Mouse (Mus musculus) spleen, adult 2 months (tissue): ENCODE results near the gene Gm10912. TPM values are rescaled to one million over a fixed set of nuclear protein-coding genes. Genes with fewer than 3 reads are reported as not detected.
"Not testable (repeated sequence)": the region's sequence is repeated elsewhere in the genome, so short reads cannot be mapped to it uniquely, and the experiment has no call there.

Source experiments
- DNase-seq, 2 experiments: peaks; one replicate each; pipeline versions ENCODE4 v3.0.0 to v3.0.0-alpha.2; 2012 to 2021; ENCODE audit warnings: low spot score in 2 of 2, low read depth in 1 of 2
- H3K27ac ChIP-seq: fragments of 200-500 bp; 2 replicates; pipeline ENCODE4 v1.5.1; 2012; ENCODE audit warnings: low read length, inconsistent platforms; ENCODE audit not compliant: insufficient read depth
- H3K27me3 ChIP-seq: fragments of 200-500 bp; 2 replicates; pipeline ENCODE4 v1.6.1; 2012; ENCODE audit warnings: mild to moderate bottlenecking, moderate library complexity, low read length, inconsistent platforms; ENCODE audit not compliant: control insufficient read depth, insufficient read depth
- H3K36me3 ChIP-seq: fragments of 200-500 bp; 2 replicates; pipeline ENCODE4 v1.6.1; 2012; ENCODE audit warnings: mild to moderate bottlenecking, low read length, inconsistent platforms; ENCODE audit not compliant: control insufficient read depth, insufficient read depth
- H3K4me1 ChIP-seq: fragments of 200-500 bp; 2 replicates; pipeline ENCODE4 v1.6.1; 2011; ENCODE audit warnings: inconsistent platforms; ENCODE audit not compliant: control insufficient read depth, insufficient read depth, insufficient read length
- H3K4me3 ChIP-seq: fragments of 200-500 bp; 2 replicates; pipeline ENCODE4 v1.5.1; 2011; ENCODE audit warnings: mild to moderate bottlenecking, inconsistent platforms; ENCODE audit not compliant: insufficient read depth, insufficient read length; ENCODE audit errors: extremely low read depth
- CTCF ChIP-seq: fragments of 200-500 bp; IDR thresholded peaks from 2 replicates; pipeline ENCODE4 v1.5.1; 2011; ENCODE audit warnings: mild to moderate bottlenecking, inconsistent platforms; ENCODE audit not compliant: insufficient read depth, insufficient read length, insufficient replicate concordance; ENCODE audit errors: extremely low read depth
- POLR2A ChIP-seq: fragments of 200-500 bp; IDR thresholded peaks from 2 replicates; pipeline ENCODE4 v1.6.1; 2011; ENCODE audit warnings: low read depth, low read length, inconsistent platforms
- WGBS: fragments of 180-500 bp; shearing (Covaris S2); methylation state at CpG from one replicate; pipeline ENCODE4 v1.1.7; 2018; 5-methylcytosine and 5-hydroxymethylcytosine counted together
- polyA plus RNA-seq: library from polyadenylated mRNA; depleted of rRNA; stranded (reverse); fragments of >200 nt; gene quantifications from 2 replicates; pipeline ENCODE4 v1.2.3, GENCODE M21; 2012

The Gm10912 gene
- polyA plus RNA-seq, 1 experiment = 0.06 TPM

DNA sequence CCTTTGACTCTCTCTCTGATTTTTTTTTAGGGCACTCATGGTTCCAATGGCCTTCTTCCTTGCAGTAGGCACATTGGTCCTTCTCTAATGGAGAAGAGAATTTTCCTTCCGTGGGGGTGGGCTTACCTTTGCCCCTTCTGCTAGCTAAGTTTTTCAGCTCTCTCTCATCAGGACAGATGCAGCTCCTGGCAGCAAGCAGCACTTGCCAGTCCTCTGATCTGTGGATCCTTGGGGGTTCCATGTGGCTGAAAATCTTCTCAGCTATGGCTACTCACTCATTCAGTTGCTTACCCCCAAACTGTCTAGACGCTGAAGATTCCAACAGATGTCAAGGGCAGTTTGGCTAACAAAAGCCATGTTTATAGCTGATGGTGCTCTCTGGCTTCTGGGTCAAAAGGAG is 27.7 kb downstream of the Gm10912 start:
- Histone ChIP-seq H3K27me3 (no peaks in the 10 kb centered on the region), H3K4me3 (no peak overlapping the region), H3K4me1 (no peaks in the 10 kb centered on the region), H3K27ac (no peak overlapping the region), H3K36me3 (no peaks in the 10 kb centered on the region)
- WGBS = 88% methylated on average over 2 of the region's 2 CpGs
- no peak for DNase-seq
- TF ChIP-seq POLR2A (no peak), CTCF (no peak)

DNA sequence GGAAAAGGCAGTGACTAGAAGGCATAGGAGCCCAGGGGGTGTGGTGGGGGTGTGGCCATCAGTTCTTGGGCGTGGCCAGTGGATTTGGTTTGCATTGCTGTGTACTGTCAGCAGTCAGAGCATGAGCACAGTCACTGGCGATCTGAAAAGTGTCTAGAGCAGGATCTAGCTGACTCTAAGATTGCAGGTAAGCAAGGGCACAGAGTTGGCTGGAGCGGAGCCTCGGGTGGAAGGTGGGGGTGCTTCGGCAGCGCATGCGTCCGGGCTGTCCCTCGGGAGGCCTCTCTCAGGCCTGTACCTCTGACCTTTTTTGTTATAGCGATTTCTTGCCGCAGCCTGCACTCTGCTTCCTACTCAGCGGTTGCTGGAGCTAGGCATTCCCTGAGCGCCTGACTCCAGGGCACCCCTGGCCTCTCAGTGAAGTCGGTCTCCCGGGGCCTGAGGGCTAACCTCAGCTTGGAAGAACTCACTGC is 30.2 kb downstream of the Gm10912 start, which contains the start of gene Cd59a:
Gene Cd59a (plus strand): TSS at position 61 of the 473 bp plus-strand sequence.
- WGBS = 8% methylated on average over 15 of the region's 15 CpGs
- DNase-seq = peak in 1 of 2 experiments; percentile 22
- Histone ChIP-seq H3K27ac (0 out of 2 replicates have a peak within 1 kb of the TSS, but pooled peaks have one; percentile 2), H3K36me3 (no peaks in the 10 kb centered on the region), H3K4me1 (no peaks in the 10 kb centered on the region), H3K4me3 (peak within 1 kb of the TSS; percentile 56), H3K27me3 (no peaks in the 10 kb centered on the region)
- TF ChIP-seq CTCF = no peak
- no peak for TF ChIP-seq POLR2A

- H3K4me3 ChIP-seq = peak overlapping the region; percentile 16
- 0 out of 2 replicates have a peak overlapping the region, but pooled peaks have one; percentile 2 for H3K27ac ChIP-seq
- H3K27me3 ChIP-seq = no peaks in the 10 kb centered on the region
- no peaks in the 10 kb centered on the region for H3K4me1 ChIP-seq
- WGBS = 52% methylated on average over 10 of the region's 10 CpGs
- DNase-seq = no peak
- TF ChIP-seq POLR2A (no peak), CTCF (no peak)
- H3K36me3 ChIP-seq = no peaks in the 10 kb centered on the region
Measured at GRCm38 (mm10) chr2:104096256-104096655, 30.6 kb downstream of the Gm10912 start.

- DNase-seq, H3K27ac ChIP-seq, H3K36me3 ChIP-seq, H3K27me3 ChIP-seq, H3K4me1 ChIP-seq, H3K4me3 ChIP-seq: not testable (repeated sequence)
- 81% methylated on average over 1 of the region's 1 CpGs for WGBS
Measured at GRCm38 (mm10) chr2:104096796-104097195, 31.2 kb downstream of the Gm10912 start.

DNA sequence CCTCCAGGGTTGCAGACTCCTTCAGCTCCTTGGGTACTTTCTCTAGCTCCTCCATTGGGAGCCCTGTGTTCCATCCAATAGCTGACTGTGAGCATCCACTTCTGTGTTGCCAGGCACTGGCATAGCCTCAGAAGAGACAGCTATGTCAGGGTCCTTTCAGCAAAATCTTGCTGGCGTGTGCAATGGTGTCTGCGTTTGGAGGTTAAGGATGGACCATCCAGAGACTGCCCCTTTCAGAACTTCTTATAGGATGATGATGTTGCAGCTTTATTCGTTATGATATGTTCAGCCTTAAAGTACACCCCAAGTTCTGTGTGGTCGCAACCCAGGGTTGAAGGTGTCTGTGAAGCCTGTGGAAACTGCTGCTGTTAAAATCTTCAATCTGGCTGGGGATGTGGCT is 31.8 kb downstream of the Gm10912 start:
- H3K27ac ChIP-seq, H3K27me3 ChIP-seq, H3K36me3 ChIP-seq, DNase-seq, H3K4me1 ChIP-seq, H3K4me3 ChIP-seq: not testable (repeated sequence)
- 97% methylated on average over 4 of the region's 4 CpGs for WGBS

- Histone ChIP-seq H3K36me3 (no peaks in the 10 kb centered on the region), H3K27me3 (no peaks in the 10 kb centered on the region), H3K4me1 (no peaks in the 10 kb centered on the region), H3K27ac (no peak overlapping the region), H3K4me3 (no peak overlapping the region)
- TF ChIP-seq POLR2A (no peak), CTCF (no peak)
- WGBS = 46% methylated on average over 3 of the region's 3 CpGs
- no peak for DNase-seq
Measured at GRCm38 (mm10) chr2:104098529-104099230, 33.1 kb downstream of the Gm10912 start.

- no peak for DNase-seq
- TF ChIP-seq POLR2A (no peak), CTCF (no peak)
- no peaks in the 10 kb centered on the region for H3K27me3 ChIP-seq
- H3K4me1 ChIP-seq = no peaks in the 10 kb centered on the region
- no peak overlapping the region for H3K4me3 ChIP-seq
- WGBS = 97% methylated on average over 2 of the region's 2 CpGs
- H3K36me3 ChIP-seq = no peaks in the 10 kb centered on the region
- no peak overlapping the region for H3K27ac ChIP-seq
Measured at GRCm38 (mm10) chr2:104099231-104099585, 33.6 kb downstream of the Gm10912 start.
